In genomic region chr13:63566018-63567015, GRCm38 (mm10) we compare ENCODE assay signal across 8 mouse cellular contexts. TPM values are rescaled to one million over a fixed set of nuclear protein-coding genes. Genes with fewer than 3 reads are reported as not detected.
DNase-seq lines count a peak whose midpoint lies in the region; ATAC-seq lines count a peak whose summit lies in the region.

No protein-coding gene starts in this region.

- peak overlapping the region; percentile 95 for H3K9ac ChIP-seq in heart, embryonic 15.5 days
- H3K9ac ChIP-seq in liver, embryonic 16.5 days (ENCODE audit: low read depth, low read length): peak overlapping the region; percentile 80
- peak overlapping the region; percentile 93 for H3K9ac ChIP-seq in neural tube, embryonic 14.5 days (replicated peaks; ENCODE audit: low read depth, low read length)

- WGBS in heart, embryonic 15.5 days: 1% methylated on average over 46 of the region's 46 CpGs
- WGBS in liver, embryonic 16.5 days (ENCODE audit: insufficient replicate concordance): under 1% methylated on average over 46 of the region's 46 CpGs
- WGBS in neural tube, embryonic 14.5 days: under 1% methylated on average over 46 of the region's 46 CpGs

- no peaks in the 10 kb centered on the region for H3K4me1 ChIP-seq in brown adipose tissue, adult 24 weeks (ENCODE audit: control insufficient read depth, insufficient read depth, insufficient read length, low read length)
- peaks cover 19% of the 10 kb centered on the region for H3K4me1 ChIP-seq in heart, embryonic 15.5 days (replicated peaks)
- H3K4me1 ChIP-seq in liver, embryonic 16.5 days (ENCODE audit: control insufficient read depth, low read depth, low read length): peaks cover 23% of the 10 kb centered on the region
- peaks cover 20% of the 10 kb centered on the region for H3K4me1 ChIP-seq in neural tube, embryonic 14.5 days (ENCODE audit: control insufficient read depth, insufficient read depth, low read length)

- H3K27me3 ChIP-seq in heart, embryonic 15.5 days: peaks cover 25% of the 10 kb centered on the region
- peaks cover 25% of the 10 kb centered on the region for H3K27me3 ChIP-seq in liver, embryonic 16.5 days (ENCODE audit: control insufficient read depth, insufficient read depth, low read depth, low read length)
- H3K27me3 ChIP-seq in neural tube, embryonic 14.5 days (ENCODE audit: control insufficient read depth, insufficient read depth, low read length): 0 out of 2 replicates have a peak, but pooled peaks cover 3% of the 10 kb centered on the region

- peak; percentile 20 to 23 for DNase-seq in CD8-positive naive resting alpha-beta T cell, adult 2 months (ENCODE audit: low read depth in 2 of 2, low spot score in 2 of 2)
- DNase-seq in fibroblast of lung, adult 2 months (ENCODE audit: low read depth): peak; percentile 59
- peak; percentile 88 to 94 for DNase-seq in kidney, postnatal 25 days
- peak; percentile 85 for DNase-seq in testis, postnatal 10 days (ENCODE audit: low spot score)

- H3K36me3 ChIP-seq in heart, embryonic 15.5 days: no peaks in the 10 kb centered on the region
- no peaks in the 10 kb centered on the region for H3K36me3 ChIP-seq in liver, embryonic 16.5 days (ENCODE audit: control insufficient read depth, insufficient read depth)
- no peaks in the 10 kb centered on the region for H3K36me3 ChIP-seq in neural tube, embryonic 14.5 days (ENCODE audit: control insufficient read depth, insufficient read depth, low read length)

- H3K4me3 ChIP-seq in brown adipose tissue, adult 24 weeks (ENCODE audit: insufficient read depth, low read depth, low read length): peak overlapping the region; percentile 78
- peak overlapping the region; percentile 91 for H3K4me3 ChIP-seq in heart, embryonic 15.5 days
- H3K4me3 ChIP-seq in liver, embryonic 16.5 days (ENCODE audit: low read depth, low read length): peak overlapping the region; percentile 86
- H3K4me3 ChIP-seq in neural tube, embryonic 14.5 days (ENCODE audit: low read depth, low read length): peak overlapping the region; percentile 89

- no peaks in the 10 kb centered on the region for H3K9me3 ChIP-seq in heart, embryonic 15.5 days (replicated peaks)
- no peaks in the 10 kb centered on the region for H3K9me3 ChIP-seq in liver, embryonic 16.5 days (replicated peaks; ENCODE audit: control insufficient read depth, low read length)
- H3K9me3 ChIP-seq in neural tube, embryonic 14.5 days (ENCODE audit: control insufficient read depth, low read length): no peaks in the 10 kb centered on the region

- peak; percentile 42 for ATAC-seq in heart, embryonic 15.5 days (replicated peaks; ENCODE audit: insufficient number of reproducible peaks, insufficient read depth, low FRiP score, low read depth)
- ATAC-seq in liver, embryonic 16.5 days (ENCODE audit: low read depth): 0 out of 2 replicates have a peak, but pooled peaks have one; percentile 9
- peak; percentile 77 for ATAC-seq in neural tube, embryonic 14.5 days (ENCODE audit: low read depth)

- H3K27ac ChIP-seq in brown adipose tissue, adult 24 weeks (replicated peaks; ENCODE audit: low read depth, low read length): peak overlapping the region; percentile 39
- peak overlapping the region; percentile 99 for H3K27ac ChIP-seq in heart, embryonic 15.5 days
- peak overlapping the region; percentile 83 for H3K27ac ChIP-seq in liver, embryonic 16.5 days (ENCODE audit: low read length)
- H3K27ac ChIP-seq in neural tube, embryonic 14.5 days (ENCODE audit: low read depth, low read length): peak overlapping the region; percentile 98

- peak overlapping the region; percentile 93 for H3K4me2 ChIP-seq in heart, embryonic 15.5 days
- peak overlapping the region; percentile 97 for H3K4me2 ChIP-seq in liver, embryonic 16.5 days (ENCODE audit: low read depth, low read length)
- H3K4me2 ChIP-seq in neural tube, embryonic 14.5 days (ENCODE audit: low read depth, low read length): peak overlapping the region; percentile 96

RNA-seq across cellular contexts. Expression of gene Ptch1, which starts 7.1 kb away (rescaled TPM):
- 4.8 and 7.9 TPM in 2 replicates for polyA plus RNA-seq in brown adipose tissue, adult 24 weeks (2012; ENCODE audit: insufficient read depth, insufficient read length, missing spikeins)
- 5.4 and 8.0 TPM in 2 replicates for polyA plus RNA-seq in heart, embryonic 15.5 days (2015; fragmentation: Nextera tagmentation; extraction: Ambion mirVana)
- polyA plus RNA-seq in liver, embryonic 16.5 days (2015; fragmentation: Nextera tagmentation; extraction: Ambion mirVana): 2.9 and 3.1 TPM in 2 replicates
- 26.4 and 28.7 TPM in 2 replicates for polyA plus RNA-seq in neural tube, embryonic 14.5 days (2014; fragmentation: Nextera tagmentation; extraction: Ambion mirVana)

Comparison
In these comparisons a context has a peak if more than half of its experiments do, and no peak if none do; other contexts are left out.
1. Peak in every context shown above with its lines: DNase-seq, ATAC-seq, H3K4me3 ChIP-seq and H3K27ac ChIP-seq.
2. DNase-seq: peak in every context shown above with its lines; median percentile 91 in kidney, postnatal 25 days; 85 in testis, postnatal 10 days; 59 in fibroblast of lung, adult 2 months; 22 in CD8-positive naive resting alpha-beta T cell, adult 2 months.
3. H3K27ac ChIP-seq: peak in every context shown above with its lines; median percentile 99 in heart, embryonic 15.5 days; 98 in neural tube, embryonic 14.5 days; 83 in liver, embryonic 16.5 days; 39 in brown adipose tissue, adult 24 weeks.
4. ATAC-seq: peak in every context shown above with its lines; median percentile 77 in neural tube, embryonic 14.5 days; 42 in heart, embryonic 15.5 days; 9 in liver, embryonic 16.5 days.